ENCODE assay signal across 17 mouse cellular contexts in the genomic region with DNA sequence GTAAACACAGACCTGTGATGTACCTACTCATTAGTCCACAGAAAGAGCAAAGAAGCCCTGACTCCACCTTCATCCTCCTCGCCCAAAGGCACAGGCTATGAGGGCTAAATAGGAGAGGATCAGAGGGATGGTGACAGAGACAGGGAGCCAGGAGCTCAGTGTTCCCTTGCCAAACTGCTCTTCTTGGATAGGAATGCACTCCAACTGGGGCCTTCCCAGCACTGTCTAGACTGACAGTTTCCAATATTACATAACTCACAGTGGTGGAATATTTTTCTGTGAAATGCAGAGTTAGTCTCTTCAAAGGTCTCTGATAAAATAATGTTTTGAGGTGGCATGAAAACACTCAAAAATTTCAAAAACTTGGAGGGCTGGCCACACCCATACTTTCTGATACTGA. TPM values are rescaled to one million over a fixed set of nuclear protein-coding genes. Genes with fewer than 3 reads are reported as not detected.
DNase-seq lines count a peak whose midpoint lies in the region; ATAC-seq and TF ChIP-seq lines count a peak whose summit lies in the region.
"Had no signal": no experiment of that assay in that cellular context is flagged by ENCODE, and none has a peak within 500 bp of the region (broad histone marks: within the 10 kb centered on the region; RNA-seq: fewer than 3 reads in every experiment).

No protein-coding gene starts in this region.

- H3K9ac ChIP-seq in liver, adult 2 months (ENCODE audit: low read depth, low read length): no peak overlapping the region
- H3K9ac ChIP-seq in liver, postnatal 0 days (replicated peaks): no peak overlapping the region
- H3K9ac ChIP-seq: forebrain, embryonic 13.5 days; forebrain, postnatal 0 days; heart, embryonic 15.5 days; hindbrain, embryonic 14.5 days had no signal

- DNase-seq in layer of hippocampus, adult 18-20 months (ENCODE audit: low spot score in 2 of 2): peak; percentile 23 to 61
- no peak for DNase-seq in layer of hippocampus, postnatal 10 days (ENCODE audit: low spot score in 2 of 2)
- DNase-seq in liver, adult 2 months (ENCODE audit: extremely low read depth, low read depth, low spot score): peak; percentile 24
- DNase-seq in liver, postnatal 0 days: no peak
- peak; percentile 79 for DNase-seq in Muller cell, postnatal 12 days (ENCODE audit: inconsistent ontology term)
- DNase-seq in spleen, adult 18-20 months: no peak
- DNase-seq: cerebellum, adult 18-20 months; cerebellum, adult 9-11 months; forebrain, postnatal 0 days; heart, adult 2 months; heart, postnatal 14 days had no signal

- H3K9me3 ChIP-seq in liver, postnatal 0 days (ENCODE audit: low read length): no peaks in the 10 kb centered on the region
- H3K9me3 ChIP-seq: embryonic facial prominence, embryonic 10.5 days; forebrain, embryonic 13.5 days; heart, embryonic 15.5 days had no signal

- H3K27me3 ChIP-seq in liver, adult 2 months (ENCODE audit: control insufficient read depth, insufficient read depth, low read length): no peaks in the 10 kb centered on the region
- no peaks in the 10 kb centered on the region for H3K27me3 ChIP-seq in liver, postnatal 0 days (ENCODE audit: insufficient read depth, low read length)
- H3K27me3 ChIP-seq: forebrain, embryonic 13.5 days; heart, embryonic 15.5 days had no signal

- no peak for TF ChIP-seq CTCF in liver, adult 2 months (IDR thresholded peaks at IDR 0.05; ENCODE audit: low read depth, low read length)
- no peak for TF ChIP-seq CTCF in liver, postnatal 0 days (IDR thresholded peaks at IDR 0.05; ENCODE audit: low read depth)

- H3K4me1 ChIP-seq in liver, adult 2 months (ENCODE audit: control insufficient read depth, insufficient read depth, low read length): peaks cover 7% of the 10 kb centered on the region; the same call in 1 of the 2 replicates
- H3K4me1 ChIP-seq in liver, postnatal 0 days (ENCODE audit: insufficient read depth): peaks cover 24% of the 10 kb centered on the region
- H3K4me1 ChIP-seq in brown adipose tissue, adult 24 weeks (ENCODE audit: control insufficient read depth, insufficient read depth, insufficient read length, low read length): no peaks in the 10 kb centered on the region; the same call in 1 of the 2 replicates
- H3K4me1 ChIP-seq: forebrain, embryonic 13.5 days; heart, embryonic 15.5 days had no signal

- 64% methylated on average over 1 of the region's 1 CpGs for WGBS in liver, adult 2 months
- 71% methylated on average over 1 of the region's 1 CpGs for WGBS in liver, postnatal 0 days (ENCODE audit: insufficient replicate concordance)

- H3K4me3 ChIP-seq in liver, adult 2 months (ENCODE audit: insufficient read depth, low read depth, low read length): no peak overlapping the region
- no peak overlapping the region for H3K4me3 ChIP-seq in liver, postnatal 0 days (ENCODE audit: low read depth, low read length)
- H3K4me3 ChIP-seq in brown adipose tissue, adult 24 weeks (ENCODE audit: insufficient read depth, low read depth, low read length): no peak overlapping the region
- H3K4me3 ChIP-seq: embryonic facial prominence, embryonic 10.5 days; forebrain, embryonic 13.5 days; heart, adult 2 months; heart, embryonic 15.5 days had no signal

- no peak overlapping the region for H3K27ac ChIP-seq in liver, adult 2 months (replicated peaks; ENCODE audit: insufficient read depth, low read depth, low read length)
- H3K27ac ChIP-seq in liver, postnatal 0 days (ENCODE audit: low read depth): no peak overlapping the region
- H3K27ac ChIP-seq in brown adipose tissue, adult 24 weeks (replicated peaks; ENCODE audit: low read depth, low read length): peak overlapping the region; percentile 47; the same call in 1 of the 2 replicates
- H3K27ac ChIP-seq: embryonic facial prominence, embryonic 10.5 days; forebrain, embryonic 13.5 days; heart, adult 2 months; heart, embryonic 15.5 days; hindbrain, embryonic 14.5 days had no signal

- no peak overlapping the region for H3K4me2 ChIP-seq in liver, postnatal 0 days (ENCODE audit: low read depth, low read length)
- H3K4me2 ChIP-seq: forebrain, embryonic 13.5 days; heart, embryonic 11.5 days; heart, embryonic 15.5 days; hindbrain, embryonic 14.5 days had no signal

- ATAC-seq in liver, postnatal 0 days: no peak
- ATAC-seq: forebrain, embryonic 13.5 days; forebrain, postnatal 0 days had no signal

- H3K36me3 ChIP-seq in liver, adult 2 months (ENCODE audit: control insufficient read depth, insufficient read depth, low read length): no peaks in the 10 kb centered on the region
- no peaks in the 10 kb centered on the region for H3K36me3 ChIP-seq in liver, postnatal 0 days (replicated peaks; ENCODE audit: insufficient read depth, low read length)
- H3K36me3 ChIP-seq: embryonic facial prominence, embryonic 10.5 days; heart, embryonic 15.5 days had no signal

- TF ChIP-seq POLR2A in liver, adult 2 months (IDR thresholded peaks at IDR 0.05; ENCODE audit: extremely low read depth, insufficient read depth, low read length): no peak

- no peaks in the 10 kb centered on the region for H3K79me2 ChIP-seq in liver, adult 2 months (ENCODE audit: control insufficient read depth, insufficient read depth, low read length)

- TF ChIP-seq EP300 in liver, postnatal 0 days (IDR thresholded peaks at IDR 0.05; ENCODE audit: low read depth): no peak

RNA-seq across cellular contexts. Expression of a gene that starts 53.5 kb away (rescaled TPM):
- 10 to 100 TPM; 80.4 to 85.0 TPM for total RNA-seq in layer of hippocampus, adult 18-20 months (2021)
- 10 to 100 TPM; 44.9 to 54.0 TPM for total RNA-seq in layer of hippocampus, postnatal 10 days (2021)
- 8.6 and 19.2 TPM in 2 replicates for total RNA-seq in liver, adult 2 months (2014; rRNA removed)
- polyA plus RNA-seq in liver, adult 2 months (2012; rRNA removed): 4.8 and 5.7 TPM in 2 replicates
- polyA plus RNA-seq in liver, postnatal 0 days (2015; fragmentation: Nextera tagmentation; extraction: Ambion mirVana): 4.4 and 5.7 TPM in 2 replicates
- polyA plus RNA-seq in brown adipose tissue, adult 24 weeks (2012; ENCODE audit: insufficient read depth, insufficient read length, missing spikeins): 7.4 and 14.6 TPM in 2 replicates

Comparison
In these comparisons a context has a peak if more than half of its experiments do, and no peak if none do; other contexts are left out.
1. DNase-seq: peak in layer of hippocampus, adult 18-20 months (2 of 2), liver, adult 2 months (single experiment) and Muller cell, postnatal 12 days (single experiment); none in layer of hippocampus, postnatal 10 days (0 of 2), liver, postnatal 0 days (single experiment) and spleen, adult 18-20 months (0 of 2).